Mouse (Mus musculus) T-helper 1 cell (primary cell): ENCODE data around the gene Ptprz1.

ENCODE experiments used
- in situ Hi-C: fragments of 300-600 bp; cut with MboI, MseI; formaldehyde crosslinking; loops from one replicate; pipeline ENCODE4 v1.15.1; 2025; ENCODE audit warnings: high pct_unique_total_duplicates

The Ptprz1 gene

GRCm38 (mm10) chr6:22874781-22875613 is at the start of gene Ptprz1:
TSS of gene Ptprz1 (plus strand) at chr6:22875502.
- in situ Hi-C loops = no loop called here

- in situ Hi-C loops = loop anchor here (10.0 kb wide), 1 partner anchor 1089 kb away; no protein-coding TSS in a partner anchor
Measured at GRCm38 (mm10) chr6:22833637-22834036, 41.7 kb upstream of the Ptprz1 start.

GRCm38 (mm10) chr6:22834100-22834970 is 41.0 kb upstream of the Ptprz1 start:
- in situ Hi-C loops = loop anchor here (10.0 kb wide), 1 partner anchor 1090 kb away; no protein-coding TSS in a partner anchor

- in situ Hi-C loops = no loop called here
Measured at GRCm38 (mm10) chr6:22875614-22876541, 576 bp downstream of the Ptprz1 start.

- in situ Hi-C loops = no loop called here
Measured at GRCm38 (mm10) chr6:22887978-22888377, 12.7 kb downstream of the Ptprz1 start.

- in situ Hi-C loops = no loop called here
Measured at GRCm38 (mm10) chr6:22889333-22889732, 14.0 kb downstream of the Ptprz1 start.

- in situ Hi-C loops = no loop called here
Measured at GRCm38 (mm10) chr6:22901983-22902382, 26.7 kb downstream of the Ptprz1 start.

GRCm38 (mm10) chr6:22908510-22909256 is 33.4 kb downstream of the Ptprz1 start:
- in situ Hi-C loops = no loop called here

- in situ Hi-C loops = no loop called here
Measured at GRCm38 (mm10) chr6:22909257-22909907, 34.1 kb downstream of the Ptprz1 start.

GRCm38 (mm10) chr6:22909908-22910260 is 34.6 kb downstream of the Ptprz1 start:
- in situ Hi-C loops = no loop called here

GRCm38 (mm10) chr6:22922880-22923279 is 47.6 kb downstream of the Ptprz1 start:
- in situ Hi-C loops = no loop called here

- in situ Hi-C loops = loop anchor here (25.0 kb wide), 1 partner anchor 1254 kb away; no protein-coding TSS in a partner anchor
Measured at GRCm38 (mm10) chr6:22932768-22933265, 57.5 kb downstream of the Ptprz1 start.

- in situ Hi-C loops = loop anchor here (25.0 kb wide), 1 partner anchor 1250 kb away; no protein-coding TSS in a partner anchor
Measured at GRCm38 (mm10) chr6:22937126-22937525, 61.8 kb downstream of the Ptprz1 start.

- in situ Hi-C loops = loop anchor here (25.0 kb wide), 1 partner anchor 1250 kb away; no protein-coding TSS in a partner anchor
Measured at GRCm38 (mm10) chr6:22937526-22937925, 62.2 kb downstream of the Ptprz1 start.

- in situ Hi-C loops = loop anchor here (10.0 to 25.0 kb wide), 2 partner anchors 1243 to 1941 kb away; no protein-coding TSS in a partner anchor
Measured at GRCm38 (mm10) chr6:22944191-22944590, 68.9 kb downstream of the Ptprz1 start.

- in situ Hi-C loops = no loop called here
Measured at GRCm38 (mm10) chr6:22963374-22963773, 88.1 kb downstream of the Ptprz1 start.

- in situ Hi-C loops = no loop called here
Measured at GRCm38 (mm10) chr6:22968073-22968472, 92.8 kb downstream of the Ptprz1 start.

- in situ Hi-C loops = no loop called here
Measured at GRCm38 (mm10) chr6:22983769-22984519, 108.6 kb downstream of the Ptprz1 start.
